Mouse (Mus musculus): ENCODE results near the gene Gstp1.

Gstp1 gene

GRCm38 (mm10) chr19:4000119-4000900 lies 37.5 kb downstream of the Gstp1 start, which contains the start of the genes Nudt8 and Gm49405:
Nudt8 (plus strand) TSS chr19:4000580.
Gm49405 (plus strand) TSS chr19:4000626.
- peak; percentile 99 for DNase-seq

GRCm38 (mm10) chr19:3999121-3999730 lies 38.6 kb downstream of the Gstp1 start:
- DNase-seq: no peak

GRCm38 (mm10) chr19:3998335-3998734 lies 39.5 kb downstream of the Gstp1 start:
- no peak for DNase-seq

DNA sequence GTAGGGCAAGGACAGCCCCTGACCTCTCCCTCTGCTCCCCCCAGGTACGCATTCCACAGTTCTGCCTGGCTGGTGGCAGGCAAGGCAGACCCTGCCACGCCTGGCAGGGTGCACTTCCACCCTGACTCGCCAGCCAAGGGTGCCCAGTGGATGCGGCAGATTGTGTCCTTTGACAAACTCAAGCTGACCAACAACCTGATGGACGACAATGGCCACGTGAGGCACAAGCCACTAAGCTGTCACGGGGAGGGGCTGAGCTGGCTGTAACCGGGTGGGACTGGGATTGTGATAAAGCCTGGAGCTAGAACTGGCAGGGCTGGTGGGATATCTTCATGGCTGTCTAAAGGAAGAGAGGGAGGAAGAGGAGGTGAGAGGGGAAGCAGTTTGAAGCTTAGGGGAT lies 40.6 kb downstream of the Gstp1 start:
- DNase-seq: no peak

- no peak for DNase-seq
Measured at GRCm38 (mm10) chr19:3996747-3997146, 41.0 kb downstream of the Gstp1 start.

- DNase-seq: no peak
Measured at GRCm38 (mm10) chr19:3996106-3996505, 41.7 kb downstream of the Gstp1 start.

DNA sequence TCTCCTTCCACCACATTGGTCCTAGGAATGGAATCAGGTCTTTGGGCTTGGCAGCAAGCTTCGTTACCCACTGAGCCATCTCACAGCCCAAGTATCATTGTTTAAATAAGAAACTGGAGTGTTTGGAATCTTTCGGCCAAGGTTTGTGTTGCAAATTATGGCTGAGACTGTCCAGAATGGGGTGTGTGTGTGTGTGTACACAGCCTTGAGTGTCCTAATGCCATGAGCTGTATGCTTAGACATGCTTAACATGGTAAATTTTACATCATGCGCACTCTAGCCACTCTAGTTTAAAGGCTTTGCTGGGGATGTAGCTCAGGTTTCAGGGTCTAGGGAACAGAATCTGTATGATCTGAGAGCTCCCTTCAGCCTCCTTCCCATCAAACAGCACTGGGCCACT lies 42.3 kb downstream of the Gstp1 start:
- no peak for DNase-seq

GRCm38 (mm10) chr19:3994932-3995331 lies 42.9 kb downstream of the Gstp1 start:
- no peak for DNase-seq

DNA sequence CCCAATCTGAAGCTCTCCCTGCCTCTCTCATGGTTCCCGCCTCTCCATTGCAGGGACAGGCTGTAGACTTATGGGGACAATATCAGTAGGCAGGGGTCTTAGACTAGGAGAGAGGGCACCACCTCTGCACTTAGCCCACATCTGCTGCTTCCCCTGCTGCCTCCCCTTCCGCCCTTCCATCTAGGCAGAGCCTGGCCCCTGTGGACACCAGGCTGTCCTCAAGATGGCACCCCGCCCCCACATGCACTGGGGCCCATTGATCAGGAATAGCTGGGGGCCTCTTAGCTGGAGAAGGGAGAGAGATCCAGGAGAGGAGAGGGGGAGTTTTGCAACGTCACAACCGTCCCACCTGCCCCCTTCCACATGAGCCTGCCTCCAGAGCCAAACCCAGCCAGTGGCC lies 45.4 kb downstream of the Gstp1 start, which contains the start of gene Tbx10:
Gene Tbx10 (plus strand): TSS at position 337 of the 400 bp plus-strand sequence.
- no peak for DNase-seq

GRCm38 (mm10) chr19:3991966-3992365 lies 45.8 kb downstream of the Gstp1 start:
- no peak for DNase-seq

DNA sequence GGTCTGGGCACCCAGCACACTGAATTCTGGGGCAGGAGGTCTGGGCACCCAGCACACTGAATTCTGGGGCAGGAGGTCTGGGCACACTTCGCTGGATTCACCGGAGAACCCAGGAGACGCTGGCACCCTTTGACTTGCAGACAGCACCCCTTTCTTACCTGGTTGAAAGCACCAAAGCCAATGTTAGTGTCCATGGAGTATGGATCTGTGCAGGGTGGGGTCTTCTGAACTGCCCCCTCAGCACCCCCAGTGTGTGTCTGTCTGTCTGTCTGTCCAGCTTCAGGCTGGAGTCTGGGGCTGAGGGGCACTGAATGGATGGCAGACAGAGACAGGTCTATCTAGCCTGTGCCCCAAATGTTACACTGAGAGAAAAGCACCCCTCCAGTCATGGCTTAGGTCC lies 46.2 kb downstream of the Gstp1 start:
- DNase-seq: no peak

GRCm38 (mm10) chr19:3990804-3991203 lies 47.0 kb downstream of the Gstp1 start:
- no peak for DNase-seq

GRCm38 (mm10) chr19:3988750-3989149 lies 49.0 kb downstream of the Gstp1 start:
- no peak for DNase-seq

DNA sequence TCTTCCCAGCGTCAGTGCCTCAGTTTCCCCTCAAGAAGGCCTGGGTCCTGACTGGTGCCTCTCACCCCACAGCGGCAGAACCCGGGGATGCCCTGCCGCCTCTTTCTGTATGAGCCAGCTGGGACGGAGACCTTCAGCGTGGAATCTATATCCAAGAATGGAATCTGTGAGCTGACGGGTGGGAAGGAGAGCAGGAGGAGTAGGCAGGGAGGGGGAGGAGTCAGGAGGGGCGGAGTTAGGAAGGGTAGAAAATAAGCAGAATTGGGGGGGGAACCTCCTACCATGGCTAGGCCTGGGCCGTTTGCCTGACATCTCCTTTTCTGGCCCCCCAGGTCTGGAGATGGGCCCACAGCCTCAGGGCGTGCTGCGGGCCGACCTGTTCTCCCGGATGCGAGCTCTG lies 49.7 kb downstream of the Gstp1 start:
- peak; percentile 23 for DNase-seq

GRCm38 (mm10) chr19:3986334-3986733 lies 51.5 kb downstream of the Gstp1 start, which contains the start of gene Acy3:
Acy3 (plus strand) TSS chr19:3986570.
- DNase-seq: peak; percentile 92

All from lung, postnatal 10 days (tissue).